Mouse (Mus musculus): ENCODE measurements around the gene Trio.

DNA sequence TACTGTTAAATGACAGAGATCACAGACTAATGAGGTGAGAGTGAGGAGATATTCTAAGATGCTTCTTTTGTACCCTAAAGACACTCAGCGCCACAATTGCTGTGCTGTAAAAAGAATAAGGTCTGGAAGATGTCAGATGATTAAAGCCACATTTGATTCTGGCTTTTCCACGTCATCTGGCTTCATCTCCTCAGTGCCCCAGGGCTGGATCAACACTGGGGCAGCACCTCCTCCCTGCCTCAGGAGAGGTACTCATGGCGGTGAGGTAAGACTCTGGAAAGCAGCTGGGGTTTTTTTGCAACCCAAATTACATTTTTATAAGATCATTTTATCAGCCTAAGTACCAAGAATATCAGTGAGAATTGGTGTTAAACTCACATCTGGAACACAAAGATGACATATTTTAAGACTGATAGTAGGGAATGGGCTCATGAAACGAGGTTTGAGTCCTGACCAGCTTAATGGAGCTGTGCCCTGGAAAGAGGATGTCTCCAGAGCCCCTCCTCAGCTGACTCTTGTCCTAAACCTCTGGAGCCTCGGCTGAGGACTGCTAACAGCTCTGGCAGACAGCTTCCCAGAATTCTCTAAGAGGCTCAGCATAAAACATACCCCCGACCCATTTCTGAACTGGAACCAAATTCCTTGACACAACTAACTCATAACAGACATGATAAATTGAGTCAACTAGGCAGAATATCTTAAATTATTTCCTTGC lies 210.8 kb downstream of the Trio start:
- no peak for TF ChIP-seq POLR2A (IDR thresholded peaks at IDR 0.05; ENCODE audit: insufficient read length, low read depth)
- no peak for TF ChIP-seq USF1 (IDR thresholded peaks at IDR 0.05; ENCODE audit: low read depth)
- TF ChIP-seq TCF12 (IDR thresholded peaks at IDR 0.05; ENCODE audit: insufficient read depth, poor library complexity, severe bottlenecking), result no peak
- no peak for TF ChIP-seq MAX (IDR thresholded peaks at IDR 0.05; ENCODE audit: low read depth)
- TF ChIP-seq POLR2AphosphoS2 (IDR thresholded peaks at IDR 0.05; ENCODE audit: insufficient read length, low read depth), result no peak
- no peak for TF ChIP-seq CEBPB (IDR thresholded peaks at IDR 0.05; ENCODE audit: insufficient read depth, poor library complexity, severe bottlenecking)
- TF ChIP-seq E2F4 (IDR thresholded peaks at IDR 0.05; ENCODE audit: insufficient read depth), result no peak
- no peak for TF ChIP-seq MYOG (IDR thresholded peaks at IDR 0.05; ENCODE audit: control insufficient read depth in 1 of 3, insufficient read depth in 1 of 3, insufficient read length in 2 of 3, low read depth in 2 of 3)
- no peak for TF ChIP-seq TCF3 (IDR thresholded peaks at IDR 0.05; ENCODE audit: insufficient read length, low read depth)
- no peak for TF ChIP-seq MYOD1 (IDR thresholded peaks at IDR 0.05; ENCODE audit: control insufficient read depth in 1 of 3, insufficient read length in 2 of 3, low read depth in 2 of 3)
- TF ChIP-seq SRF (IDR thresholded peaks at IDR 0.05; ENCODE audit: control insufficient read depth, insufficient read length, low read depth), result no peak

Measured in myocyte (in vitro differentiated cells).